Mouse (Mus musculus): ENCODE results near the gene Tnfaip2.
A peak's percentile ranks its signal among the peaks of the same experiment; 100 is the strongest.

Tnfaip2 gene

DNA sequence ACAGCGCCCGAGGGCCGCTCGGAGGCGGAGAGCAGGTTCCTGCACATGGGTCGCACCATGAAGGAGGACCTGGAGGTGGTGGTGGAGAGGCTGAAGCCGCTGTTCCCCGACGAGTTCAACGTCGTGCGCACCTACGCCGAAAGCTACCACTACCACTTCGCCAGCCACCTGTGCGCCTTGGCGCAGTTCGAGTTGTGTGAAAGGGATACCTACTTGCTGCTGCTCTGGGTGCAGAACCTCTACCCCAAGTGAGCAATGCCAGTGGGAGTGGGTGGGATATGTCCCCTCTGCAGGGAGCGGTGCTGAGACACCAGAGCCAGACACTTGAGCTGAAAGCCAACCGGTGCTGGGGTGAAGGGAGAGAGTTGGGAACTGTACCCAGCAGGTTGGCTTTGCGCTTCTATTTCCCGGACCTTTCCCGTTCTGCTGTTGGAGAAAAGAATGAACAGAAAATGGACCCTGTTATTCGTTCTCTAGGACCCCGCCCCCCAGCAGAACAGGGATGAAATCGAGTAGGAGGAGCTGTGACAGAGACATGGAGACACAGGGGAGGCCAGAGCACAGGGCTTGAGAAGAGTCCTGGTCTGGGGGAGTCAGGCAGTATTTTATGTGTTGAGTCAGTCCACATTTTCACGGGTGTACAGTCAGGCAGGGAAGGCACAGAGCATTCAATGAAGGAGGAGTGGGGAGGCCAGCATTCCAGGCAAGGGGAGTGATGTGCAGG, 3.8 kb downstream of the Tnfaip2 start:
- DNase-seq, result no peak

DNA sequence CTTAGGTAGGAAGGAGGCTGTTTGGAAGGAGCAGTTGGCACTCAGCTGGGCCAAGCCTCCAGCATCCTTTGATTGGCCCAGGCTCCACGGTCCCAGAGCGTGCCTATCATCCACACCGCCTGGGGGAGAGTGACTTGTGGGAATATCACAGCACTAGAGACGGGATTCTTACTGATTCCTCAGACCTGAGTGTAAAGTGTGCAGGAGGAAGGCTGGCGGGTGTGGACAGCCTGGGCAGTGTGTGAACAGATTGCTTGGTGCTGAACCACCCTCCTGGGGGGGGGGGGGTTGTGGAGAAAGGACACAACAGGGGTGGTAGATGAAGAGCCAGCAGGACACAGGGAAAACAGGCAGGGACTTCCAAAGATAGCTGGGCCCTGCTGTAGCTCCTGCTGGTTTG, 4.5 kb downstream of the Tnfaip2 start:
- no peak for DNase-seq

GRCm38 (mm10) chr12:111447350-111447749, 5.1 kb downstream of the Tnfaip2 start:
- DNase-seq, result no peak

DNA sequence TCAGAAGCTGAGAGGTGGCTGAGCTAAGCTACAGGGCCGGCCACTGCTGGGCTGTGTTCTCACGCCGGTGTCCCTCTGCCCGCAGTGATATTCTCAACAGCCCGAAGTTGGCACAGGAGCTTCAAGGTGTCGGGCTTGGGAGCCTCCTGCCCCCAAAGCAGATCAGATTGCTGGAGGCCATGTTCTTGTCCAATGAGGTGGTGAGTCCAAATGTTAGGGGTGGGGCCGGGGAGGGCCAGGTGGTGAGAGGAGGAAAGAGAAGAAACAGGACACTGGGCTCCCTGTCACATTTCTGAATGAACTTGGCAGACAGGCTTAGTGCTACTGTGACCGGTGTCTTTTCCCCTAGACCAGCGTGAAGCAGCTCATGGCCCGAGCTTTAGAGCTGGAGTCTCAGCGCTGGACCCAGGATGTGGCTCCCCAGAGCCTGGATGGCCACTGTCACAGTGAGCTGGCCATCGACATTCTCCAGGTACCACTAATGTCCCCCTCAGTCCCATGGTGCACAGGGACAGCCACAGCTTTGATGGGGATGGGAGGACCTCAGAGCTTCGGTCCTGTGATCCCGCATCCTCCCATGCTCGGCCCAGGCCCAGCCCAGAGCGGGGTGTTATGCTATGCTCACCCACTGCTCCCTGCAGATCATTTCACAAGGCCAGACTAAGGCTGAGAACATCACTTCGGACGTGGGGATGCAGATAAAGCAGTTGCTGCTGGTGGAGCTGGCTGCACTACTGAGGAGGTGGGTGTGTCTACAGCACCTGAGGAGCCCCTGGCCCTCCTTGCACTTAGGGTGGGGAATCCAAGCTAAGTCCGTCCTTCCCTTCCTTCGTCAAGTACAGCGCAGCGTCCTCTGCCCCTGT, 5.9 kb downstream of the Tnfaip2 start:
- DNase-seq, result no peak

GRCm38 (mm10) chr12:111448931-111449705, 6.8 kb downstream of the Tnfaip2 start:
- DNase-seq, result no peak

DNA sequence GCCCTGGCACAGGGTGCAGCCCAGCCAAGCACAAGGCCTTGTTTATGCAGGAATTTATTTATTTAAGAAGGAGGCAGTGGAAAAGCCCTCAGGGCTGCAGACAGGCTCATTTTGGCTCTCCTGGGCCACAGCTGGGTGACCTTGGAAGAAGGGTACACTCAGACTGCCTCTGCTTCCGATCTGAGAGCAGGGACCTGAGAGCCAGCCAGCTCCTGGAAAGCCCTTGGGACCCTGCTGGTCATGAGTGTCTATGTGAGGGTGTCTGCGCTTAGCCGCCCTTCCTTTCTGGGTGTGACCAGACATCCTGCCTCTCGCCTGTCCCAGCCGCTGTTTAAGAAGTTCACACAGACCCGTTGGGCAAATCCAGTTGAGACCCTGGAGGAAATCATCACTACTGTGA, 8.1 kb downstream of the Tnfaip2 start:
- DNase-seq, result no peak

DNA sequence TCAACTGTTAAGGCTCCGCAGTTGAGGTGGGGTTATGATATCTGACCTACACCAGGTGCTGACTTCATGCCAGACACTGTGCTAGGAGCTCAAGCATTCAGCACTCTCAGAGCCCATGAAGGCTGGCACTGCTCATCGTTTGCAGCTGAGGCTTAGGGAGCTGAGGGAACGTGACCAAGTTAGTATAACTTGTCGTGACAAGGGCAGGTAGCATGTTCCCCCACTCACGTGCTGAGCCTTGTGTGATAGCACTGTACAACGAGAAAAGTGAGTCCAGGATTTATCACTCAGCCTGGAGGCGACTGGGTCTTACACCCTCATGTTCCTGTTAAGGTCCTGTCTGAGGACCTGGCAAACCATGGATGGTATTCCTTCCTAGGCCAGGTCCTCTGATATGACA, 9.3 kb downstream of the Tnfaip2 start:
- no peak for DNase-seq

GRCm38 (mm10) chr12:111454021-111454420, 11.8 kb downstream of the Tnfaip2 start:
- DNase-seq, result no peak

DNA sequence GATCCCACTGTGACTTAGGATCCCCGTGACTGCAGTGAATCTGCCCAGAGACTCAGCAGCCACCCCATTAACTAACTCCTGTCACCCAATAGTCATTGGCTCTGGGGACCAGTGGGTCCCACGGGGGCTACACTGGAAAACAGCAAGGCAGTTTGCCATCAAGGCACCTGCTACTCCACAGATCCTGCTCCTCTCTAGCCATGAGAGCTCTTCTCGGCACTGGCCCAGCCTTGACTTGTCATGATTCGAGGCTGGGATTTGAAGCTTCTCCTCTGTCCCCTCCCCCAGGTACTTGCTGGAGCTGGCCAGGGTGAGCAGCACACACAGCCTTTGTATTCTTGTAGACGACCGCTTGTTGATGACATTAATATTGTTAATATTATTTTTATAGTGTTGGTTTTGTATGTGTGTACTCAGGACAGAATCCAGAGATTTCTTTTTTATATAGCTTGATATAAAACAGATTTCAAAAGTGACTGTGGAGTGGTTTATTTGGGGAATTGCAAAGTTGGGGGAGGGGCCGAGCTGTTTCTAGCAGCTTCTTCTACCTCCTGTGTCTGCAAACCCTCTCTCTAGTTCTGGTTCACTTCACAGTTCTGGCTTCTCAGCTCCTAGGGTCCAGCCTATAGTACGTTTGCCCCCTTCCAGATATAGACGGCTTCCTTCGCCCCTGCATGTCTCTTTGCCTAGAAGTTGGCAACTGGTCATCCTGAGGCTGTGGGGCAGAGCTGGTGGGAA, 12.4 kb downstream of the Tnfaip2 start:
- DNase-seq, result no peak

DNA sequence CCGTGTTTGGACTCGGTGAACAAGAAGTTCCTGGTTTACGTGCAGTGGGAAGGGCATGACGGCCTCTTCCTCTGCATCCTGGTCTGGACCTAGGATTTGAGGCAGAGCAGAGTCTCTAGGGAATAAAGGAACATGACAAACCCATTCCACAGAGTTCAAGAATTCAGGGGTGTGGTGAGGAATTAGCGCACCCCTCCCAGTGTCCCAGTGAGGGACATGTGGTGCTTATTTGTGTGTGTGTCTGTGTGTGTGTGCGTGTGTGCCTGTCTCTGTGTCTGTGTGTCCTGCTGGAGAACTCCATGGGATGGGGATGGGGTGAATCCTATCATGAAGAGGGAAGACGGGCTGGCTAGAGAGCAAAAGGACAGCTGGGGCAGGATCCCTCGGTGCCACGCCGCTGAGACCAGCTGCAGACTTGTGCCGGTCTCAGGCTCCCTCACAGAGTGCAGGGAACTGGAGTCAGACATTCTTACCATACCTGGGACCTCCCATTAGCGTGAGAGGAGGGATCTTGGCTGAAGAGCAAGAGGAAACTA, 13.1 kb downstream of the Tnfaip2 start:
- no peak for DNase-seq

DNA sequence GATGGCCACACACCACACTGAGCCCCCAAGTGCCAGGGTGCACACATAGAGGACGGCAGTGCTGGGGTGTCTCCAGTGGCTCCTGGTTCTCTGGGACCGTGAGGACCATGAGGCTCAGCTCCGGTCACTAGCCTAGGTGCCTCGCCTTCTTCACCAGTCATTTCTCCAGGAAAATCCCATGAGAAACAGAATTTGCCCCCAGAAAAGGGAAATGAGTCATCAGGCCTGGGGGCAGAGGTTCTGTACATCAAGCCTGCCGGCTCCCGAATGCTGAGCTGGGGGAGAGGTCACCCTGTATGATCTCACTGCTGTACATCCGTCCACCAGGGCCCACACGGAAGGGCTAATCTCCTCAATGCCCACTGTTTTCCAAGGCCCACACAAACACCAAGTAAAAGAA, 13.6 kb downstream of the Tnfaip2 start:
- no peak for DNase-seq

DNA sequence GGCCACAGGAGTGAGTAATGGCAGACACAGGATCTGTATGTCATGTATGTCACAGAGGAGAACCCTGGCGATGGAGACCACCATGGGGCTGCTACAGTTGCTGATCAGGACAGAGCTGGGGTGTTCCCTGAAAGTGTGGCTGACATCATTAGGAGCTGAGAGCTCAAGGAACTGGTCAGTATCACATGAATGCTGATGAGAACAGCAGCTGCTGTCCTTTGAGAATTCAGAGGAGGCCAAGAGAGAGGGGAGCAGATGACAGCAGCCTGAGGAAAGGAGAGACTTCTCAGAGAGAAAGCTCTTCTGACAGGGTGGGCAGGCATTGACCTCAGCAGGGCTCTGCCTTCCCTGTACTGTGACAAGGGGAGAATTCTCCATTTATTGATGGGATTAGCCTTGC, 15.5 kb downstream of the Tnfaip2 start:
- DNase-seq, result no peak

DNA sequence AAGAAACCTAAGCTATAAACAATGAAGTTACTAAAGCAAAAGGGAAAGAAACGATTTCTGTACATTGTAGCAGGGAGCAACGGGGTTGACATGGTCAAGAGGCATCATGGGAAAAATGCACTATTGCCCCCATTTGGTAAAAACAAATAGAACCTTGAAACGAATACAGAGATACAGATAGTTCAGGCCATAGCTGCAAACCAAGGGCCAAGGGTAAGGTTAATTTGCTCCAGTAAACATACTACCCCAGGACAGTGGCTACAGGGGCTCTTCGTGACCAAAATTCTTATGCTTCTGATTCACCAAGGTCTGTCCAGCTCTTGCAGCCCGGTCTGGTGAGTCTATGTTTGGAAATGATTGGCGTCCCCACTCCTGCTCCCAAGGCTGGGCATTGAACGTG, 21.3 kb downstream of the Tnfaip2 start:
- no peak for DNase-seq

- DNase-seq, result no peak
Measured at GRCm38 (mm10) chr12:111466369-111466768, 24.1 kb downstream of the Tnfaip2 start.

DNA sequence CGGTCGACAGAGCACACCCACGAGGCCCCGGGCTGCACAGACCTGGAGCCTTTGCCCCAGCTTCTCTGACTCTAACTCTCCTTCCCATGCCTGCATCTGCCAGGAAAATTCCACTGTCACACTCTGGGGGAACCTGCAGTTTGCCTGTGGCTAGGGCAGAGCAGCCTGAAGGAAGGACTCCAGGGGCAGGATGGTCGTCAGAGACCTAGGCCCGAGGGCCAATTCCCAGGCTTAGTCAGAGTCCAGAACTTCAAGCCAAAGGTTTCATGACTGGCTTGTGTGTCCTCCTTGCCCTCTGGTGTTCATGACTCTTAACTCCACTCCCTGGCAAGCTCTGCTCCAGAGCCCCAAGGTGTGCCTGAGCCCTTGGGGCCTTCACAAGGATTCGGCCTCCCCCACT, 25.9 kb downstream of the Tnfaip2 start:
- no peak for DNase-seq

- DNase-seq, result peak; percentile 76 to 78
Measured at GRCm38 (mm10) chr12:111469507-111469906, 27.2 kb downstream of the Tnfaip2 start.

DNA sequence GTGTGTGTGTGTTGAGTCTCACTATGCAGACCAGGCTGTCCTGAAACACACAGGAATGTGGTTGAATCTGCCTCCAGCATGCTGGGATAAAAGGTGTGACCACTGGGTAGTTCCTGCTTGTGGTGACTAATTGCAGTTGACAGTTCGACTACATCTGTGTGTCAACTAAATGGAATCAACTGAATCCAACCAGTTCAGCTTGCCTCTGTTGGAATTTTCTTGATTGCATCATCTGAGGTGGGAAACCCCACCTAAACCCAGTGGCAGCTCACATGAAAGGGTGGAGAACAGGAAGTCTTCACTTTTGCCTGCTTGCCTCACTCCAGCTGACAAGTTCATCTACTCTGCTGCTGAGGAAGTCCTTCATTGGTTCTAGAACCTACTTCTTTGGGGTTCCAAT, 28.9 kb downstream of the Tnfaip2 start:
- DNase-seq, result no peak

DNA sequence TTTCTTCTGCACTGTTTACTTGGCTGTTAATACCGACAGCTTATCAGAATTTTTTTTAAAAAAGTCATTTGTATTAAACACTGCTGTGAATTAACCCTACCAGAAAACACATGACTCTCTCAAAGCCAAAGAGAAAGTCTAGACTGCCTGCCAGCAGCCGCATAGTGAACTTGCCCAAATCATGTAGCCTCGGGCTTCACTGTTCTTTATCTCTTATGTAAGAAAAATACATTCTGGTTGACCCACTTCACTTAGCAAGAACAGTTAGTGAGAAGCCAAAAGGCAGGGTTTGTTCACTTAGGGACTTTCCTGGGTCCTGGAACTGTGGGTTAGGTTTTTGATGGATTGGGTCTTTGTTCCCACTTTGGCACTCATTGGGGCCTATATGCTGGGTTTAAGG, 29.5 kb downstream of the Tnfaip2 start:
- DNase-seq, result no peak

GRCm38 (mm10) chr12:111472886-111473285, 30.6 kb downstream of the Tnfaip2 start:
- no peak for DNase-seq

DNA sequence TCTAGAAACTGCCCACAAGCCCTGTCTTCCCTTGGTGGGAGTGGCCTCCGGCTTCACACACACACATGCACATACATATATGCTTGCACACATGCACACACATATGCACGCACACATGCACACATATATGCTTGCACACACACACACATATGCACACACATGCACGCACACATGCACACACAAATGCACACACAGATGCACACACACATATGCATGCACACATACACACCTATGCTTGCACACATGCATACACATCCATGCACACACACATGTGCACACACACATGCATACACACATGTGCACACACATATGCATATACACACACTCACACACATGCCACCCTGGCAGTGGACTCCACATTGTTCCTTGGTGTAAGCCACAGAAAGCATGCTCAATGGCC, 32.1 kb downstream of the Tnfaip2 start:
- DNase-seq, result no peak

DNA sequence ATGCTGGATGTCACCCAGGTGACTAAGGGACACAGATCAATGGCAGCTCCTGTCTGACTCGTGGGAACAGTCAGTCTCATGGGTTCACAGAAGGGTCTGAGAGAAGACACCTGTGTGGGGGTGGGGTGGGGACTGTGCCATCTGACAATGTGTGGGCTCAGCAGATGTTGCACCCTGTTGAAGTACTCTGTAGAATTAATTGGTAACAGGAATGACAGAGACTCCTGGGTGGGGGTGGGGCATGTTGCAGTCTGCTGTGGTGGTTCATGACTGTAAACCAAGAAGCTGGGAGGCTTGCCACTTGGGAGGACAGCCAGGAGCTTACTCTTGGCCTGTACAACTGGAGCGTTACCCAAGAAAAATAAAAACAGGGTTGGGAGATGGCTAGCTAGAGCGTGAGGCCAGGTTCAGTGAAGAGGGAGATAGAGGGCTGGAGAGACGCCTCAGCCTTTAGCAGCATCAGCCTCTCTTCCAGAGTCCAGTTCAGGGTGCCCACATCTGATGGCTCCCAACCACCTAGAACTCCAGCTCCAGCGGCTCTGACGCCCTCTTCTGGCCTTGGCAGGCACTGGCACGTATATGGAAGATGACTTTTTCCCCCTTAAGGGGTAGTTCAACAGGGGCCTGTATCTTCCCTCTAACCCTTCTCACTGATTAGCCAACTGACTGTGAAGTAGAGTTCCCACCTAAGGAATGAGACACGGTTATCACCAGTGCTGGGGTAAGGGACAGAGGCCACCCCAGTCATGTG, 32.8 kb downstream of the Tnfaip2 start:
- DNase-seq, result no peak

- no peak for DNase-seq
Measured at GRCm38 (mm10) chr12:111478924-111479323, 36.7 kb downstream of the Tnfaip2 start.

Measured in cerebellum, adult 18-20 months (tissue).